Mouse (Mus musculus): ENCODE data around the gene Gfy.
A peak's percentile ranks its signal among the peaks of the same experiment; 100 is the strongest.

Gene Gfy

DNA sequence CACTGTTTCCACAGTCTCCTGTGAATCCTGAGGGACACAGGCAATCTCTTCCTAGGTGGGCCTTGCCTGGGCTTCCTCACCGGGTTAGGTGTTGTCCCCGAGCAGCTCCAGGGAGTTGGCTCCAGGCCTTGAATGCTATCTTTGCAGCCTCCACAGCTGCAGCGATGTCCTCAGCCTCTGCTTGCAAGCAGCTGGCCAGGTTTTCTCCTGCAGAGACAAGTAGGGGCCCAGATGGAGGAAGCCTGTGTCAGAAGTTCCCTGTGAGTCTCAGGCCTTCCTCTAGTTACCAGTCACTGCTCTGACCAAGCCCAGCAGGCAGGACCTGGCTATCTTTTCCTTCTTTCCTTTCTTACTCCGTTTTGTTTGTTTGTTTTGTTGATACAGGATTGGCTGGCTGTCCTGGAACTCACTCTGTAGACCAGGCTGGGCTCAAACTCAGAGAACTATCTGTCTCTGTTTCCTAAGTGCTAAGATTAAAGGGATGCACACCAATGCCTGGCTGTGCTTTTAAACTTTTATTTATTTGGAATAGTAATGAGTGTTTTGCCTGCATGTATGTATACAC lies 30.8 kb downstream of the Gfy start:
- DNase-seq (ENCODE audit: low read depth) = no peak

DNA sequence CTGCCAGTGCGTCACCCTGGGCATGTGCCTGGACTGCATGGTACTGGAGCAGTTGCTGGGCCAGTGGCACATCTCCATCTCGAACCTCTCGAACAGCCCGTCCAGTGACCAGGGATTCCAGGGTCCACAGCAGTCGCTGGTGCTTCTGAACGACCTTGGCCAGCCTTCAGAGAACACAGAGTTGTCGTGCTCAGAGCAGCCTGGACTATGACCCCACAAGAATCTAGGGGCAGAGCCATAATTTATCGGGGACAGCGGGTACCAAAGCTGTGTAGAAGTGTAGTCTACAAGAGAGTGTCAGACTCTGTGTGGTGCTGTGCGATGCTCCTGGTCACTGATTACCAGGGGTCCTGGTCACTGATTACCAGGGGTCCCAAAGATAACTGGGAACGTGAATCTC lies 31.5 kb downstream of the Gfy start:
- DNase-seq (ENCODE audit: low read depth) = no peak

DNA sequence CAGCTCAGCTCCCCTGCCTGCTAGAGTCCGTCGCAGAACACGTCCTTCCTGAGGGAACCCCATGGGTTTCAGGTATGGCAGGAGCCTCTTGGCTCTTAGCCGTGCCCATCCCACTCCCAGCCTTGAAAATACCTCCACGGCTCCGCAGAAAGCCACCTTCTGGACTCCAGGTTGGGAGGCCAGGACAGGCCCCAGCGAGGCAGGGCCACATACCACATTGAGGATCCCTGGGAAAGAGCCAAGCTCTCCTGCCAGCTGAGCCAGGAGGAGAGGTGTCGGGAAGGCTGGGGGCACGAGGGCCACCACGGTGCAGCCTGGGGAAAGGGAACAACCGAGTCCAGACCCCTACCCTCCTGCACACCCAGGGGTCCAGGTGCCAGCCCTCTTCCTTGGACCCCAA lies 32.1 kb downstream of the Gfy start:
- no peak for DNase-seq (ENCODE audit: low read depth)

- no peak for DNase-seq (ENCODE audit: low read depth)
Observed at GRCm38 (mm10) chr7:45145460-45145859, 33.9 kb downstream of the Gfy start.

GRCm38 (mm10) chr7:45144368-45145174 lies 34.8 kb downstream of the Gfy start:
- no peak for DNase-seq (ENCODE audit: low read depth)

GRCm38 (mm10) chr7:45141914-45142313 lies 37.5 kb downstream of the Gfy start:
- DNase-seq (ENCODE audit: low read depth) = no peak

DNA sequence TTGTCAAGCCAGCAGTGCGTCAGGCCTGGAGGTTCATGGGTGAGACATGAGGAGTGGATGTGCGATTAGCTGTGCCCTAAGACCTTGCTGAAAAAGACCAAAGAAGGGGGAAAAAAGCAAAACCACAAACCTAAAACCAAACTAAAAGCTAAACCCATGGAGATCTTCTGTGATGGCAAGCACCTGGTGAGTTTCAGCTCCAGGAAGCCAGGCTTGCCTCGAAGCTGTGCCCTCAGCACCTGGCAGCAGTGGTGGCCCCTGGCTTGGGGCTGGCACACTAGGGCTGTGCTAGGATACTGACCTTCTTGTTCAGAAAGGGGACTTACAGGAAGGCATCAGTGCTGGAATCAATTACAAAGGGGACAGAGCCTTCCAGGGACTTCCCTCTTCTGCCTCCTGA lies 38.0 kb downstream of the Gfy start:
- DNase-seq (ENCODE audit: low read depth) = peak; percentile 57

- DNase-seq (ENCODE audit: low read depth) = no peak
Observed at GRCm38 (mm10) chr7:45139904-45140723, 39.3 kb downstream of the Gfy start.

- DNase-seq (ENCODE audit: low read depth) = no peak
Observed at GRCm38 (mm10) chr7:45138403-45138802, 41.0 kb downstream of the Gfy start.

DNA sequence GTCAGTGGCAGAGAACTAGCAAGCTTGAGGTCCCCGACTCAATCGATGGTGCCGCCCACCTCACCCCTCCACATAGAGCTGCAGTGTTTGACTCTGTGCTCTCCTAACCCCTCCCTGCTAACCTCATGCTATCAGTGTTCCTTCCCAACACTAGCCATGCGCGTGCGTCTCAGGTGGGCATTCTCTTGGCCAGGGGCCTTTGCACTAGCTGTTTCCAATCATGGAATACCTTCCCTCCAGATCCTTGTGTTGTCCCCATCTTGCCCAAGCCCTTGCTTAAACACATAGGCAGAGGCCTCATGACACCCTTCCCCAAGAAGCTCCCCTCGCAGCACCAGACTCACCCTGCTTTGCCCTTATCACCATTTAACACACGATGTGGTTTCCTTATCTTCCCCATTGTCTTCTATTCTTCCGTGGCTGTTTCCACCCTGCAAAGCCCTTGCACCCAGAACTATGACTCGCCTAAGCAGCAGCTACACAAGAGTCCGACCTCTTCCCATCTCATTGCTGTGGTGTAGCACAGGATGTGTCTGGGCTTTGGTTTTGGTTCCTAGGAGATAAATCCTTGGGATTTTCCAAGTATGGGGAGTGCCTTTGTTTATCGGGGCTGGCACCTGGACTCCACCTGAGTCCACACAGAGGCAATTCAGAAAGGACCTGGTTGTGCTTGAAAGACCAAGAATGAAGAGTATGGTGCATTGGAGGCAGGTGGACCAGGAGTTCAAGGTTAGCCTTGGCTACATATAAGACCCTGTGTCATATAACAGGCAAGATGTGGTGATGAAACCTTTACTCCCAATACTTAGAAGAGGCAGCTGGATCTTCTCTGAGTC lies 42.0 kb downstream of the Gfy start:
- DNase-seq (ENCODE audit: low read depth) = peak; percentile 47

GRCm38 (mm10) chr7:45135993-45136567 lies 43.3 kb downstream of the Gfy start, which contains the start of the genes Gm45713 and Flt3l:
Gene Gm45713, minus strand, starts transcription at chr7:45136231.
Gene Flt3l, minus strand, starts transcription at chr7:45136432.
- DNase-seq (ENCODE audit: low read depth) = peak; percentile 97

- no peak for DNase-seq (ENCODE audit: low read depth)
Observed at GRCm38 (mm10) chr7:45135370-45135769, 44.0 kb downstream of the Gfy start.

DNA sequence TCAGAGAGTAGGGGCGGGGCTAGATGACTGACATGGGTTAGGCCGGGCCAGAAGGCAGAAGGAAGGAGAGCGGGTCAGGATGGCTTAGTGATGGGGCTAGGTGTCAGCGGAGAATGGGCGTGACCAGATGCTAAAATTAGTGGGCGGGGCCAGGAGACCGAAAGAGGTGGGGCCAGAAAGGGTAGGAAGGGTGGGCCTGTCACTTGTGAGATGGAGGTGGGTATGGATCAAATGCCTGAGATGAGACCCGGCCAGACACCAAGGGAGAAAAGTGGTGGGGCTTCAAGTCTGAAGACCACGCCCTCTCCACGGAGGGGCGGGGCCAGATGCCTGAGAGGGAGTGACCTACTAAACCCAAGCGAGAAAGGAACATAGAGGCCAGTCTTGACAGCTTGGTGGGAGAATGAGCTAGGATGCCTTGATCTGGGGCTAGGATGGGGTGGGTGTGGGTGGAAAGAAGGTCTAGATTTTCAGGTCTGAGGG lies 44.8 kb downstream of the Gfy start:
- DNase-seq (ENCODE audit: low read depth) = peak; percentile 74

DNA sequence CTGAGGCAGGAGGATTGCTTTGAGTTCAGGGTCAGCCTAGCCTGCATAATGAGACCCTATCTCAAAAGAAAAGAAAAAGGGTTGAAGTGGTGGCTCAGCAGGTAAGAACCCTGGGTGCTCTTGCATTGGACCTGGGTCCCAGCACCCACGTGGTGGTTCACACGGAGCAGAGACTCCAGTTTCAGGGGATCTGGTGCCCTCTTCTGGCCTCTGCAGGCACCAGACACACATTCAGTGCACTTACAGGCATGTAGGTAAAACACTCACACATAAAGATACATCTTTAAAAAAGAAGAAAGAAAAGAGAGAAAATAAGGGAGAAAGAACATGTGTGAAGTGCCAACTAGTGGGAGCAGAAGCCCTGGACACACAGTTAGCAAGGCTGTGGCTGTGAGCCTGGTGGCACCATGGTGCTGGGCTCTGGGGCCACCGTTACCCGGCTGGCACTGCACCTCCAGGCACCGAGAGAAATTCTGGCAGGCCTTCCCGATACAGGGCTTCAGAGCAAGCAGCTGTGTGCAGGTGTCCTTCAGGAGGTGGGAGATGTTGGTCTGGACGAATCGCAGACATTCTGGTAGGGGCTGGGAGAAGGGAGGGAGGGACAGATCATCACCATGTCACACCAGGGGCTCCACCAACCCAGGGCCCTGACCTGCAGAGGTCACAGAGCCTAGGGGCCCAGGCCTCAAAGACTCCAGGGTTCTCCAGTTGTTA lies 45.8 kb downstream of the Gfy start:
- no peak for DNase-seq (ENCODE audit: low read depth)

- DNase-seq (ENCODE audit: low read depth) = no peak
Observed at GRCm38 (mm10) chr7:45131850-45132249, 47.5 kb downstream of the Gfy start.

DNA sequence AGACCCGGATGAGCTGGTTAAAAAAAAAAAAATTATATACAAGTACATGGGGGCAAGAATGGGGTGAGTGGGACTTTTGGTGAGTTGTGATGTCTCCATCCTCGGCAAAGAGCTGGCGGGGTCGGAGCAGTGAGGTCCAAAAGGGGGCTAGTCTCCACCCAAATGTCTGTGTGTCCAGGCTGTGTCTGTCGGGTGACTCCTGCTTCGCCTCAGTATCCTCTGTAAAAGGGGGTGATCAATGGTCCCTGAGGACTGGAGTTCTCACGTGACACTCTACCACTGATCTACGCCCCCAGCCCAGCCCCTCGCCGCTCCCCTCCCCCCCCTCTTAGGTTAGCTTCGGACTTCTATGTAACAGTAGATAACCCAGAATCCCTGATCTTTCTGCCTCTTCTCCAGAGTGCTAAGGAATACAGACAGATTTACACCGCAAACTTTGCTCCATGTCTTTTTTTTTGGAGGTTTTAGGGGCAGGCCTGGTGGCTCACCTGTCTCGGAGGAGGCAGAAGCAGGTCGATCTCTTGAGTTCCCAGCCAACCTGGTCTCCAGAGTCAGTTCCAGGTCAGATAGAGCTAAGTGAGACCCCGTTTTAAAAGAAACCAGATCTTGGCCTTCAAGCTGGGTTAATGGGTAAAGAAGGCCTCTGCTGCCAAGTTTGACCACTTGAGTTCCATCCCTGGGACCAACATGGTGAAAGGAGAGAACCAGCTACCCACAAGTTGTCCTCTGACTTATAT lies 49.4 kb downstream of the Gfy start:
- DNase-seq (ENCODE audit: low read depth) = no peak

DNA sequence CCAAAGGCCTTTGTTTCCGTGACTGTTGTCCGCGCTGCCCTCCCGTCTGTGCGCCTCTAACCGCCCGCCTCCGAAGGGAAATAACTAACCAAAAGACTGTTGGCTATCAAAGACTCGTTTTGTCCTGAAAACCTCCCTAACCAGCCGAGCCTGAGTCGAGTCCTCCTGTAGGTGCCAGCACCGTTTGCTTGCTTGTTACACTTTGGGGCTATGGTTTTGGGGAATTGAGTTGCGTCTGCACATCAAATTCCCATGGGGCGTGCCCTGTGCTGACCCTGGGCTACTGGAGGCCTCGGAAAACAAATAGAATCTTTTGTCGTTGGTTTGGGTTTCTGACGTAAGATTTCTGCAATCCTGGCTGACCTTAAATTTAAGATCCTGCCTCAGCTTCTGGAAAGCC lies 50.1 kb downstream of the Gfy start:
- DNase-seq (ENCODE audit: low read depth) = no peak

DNA sequence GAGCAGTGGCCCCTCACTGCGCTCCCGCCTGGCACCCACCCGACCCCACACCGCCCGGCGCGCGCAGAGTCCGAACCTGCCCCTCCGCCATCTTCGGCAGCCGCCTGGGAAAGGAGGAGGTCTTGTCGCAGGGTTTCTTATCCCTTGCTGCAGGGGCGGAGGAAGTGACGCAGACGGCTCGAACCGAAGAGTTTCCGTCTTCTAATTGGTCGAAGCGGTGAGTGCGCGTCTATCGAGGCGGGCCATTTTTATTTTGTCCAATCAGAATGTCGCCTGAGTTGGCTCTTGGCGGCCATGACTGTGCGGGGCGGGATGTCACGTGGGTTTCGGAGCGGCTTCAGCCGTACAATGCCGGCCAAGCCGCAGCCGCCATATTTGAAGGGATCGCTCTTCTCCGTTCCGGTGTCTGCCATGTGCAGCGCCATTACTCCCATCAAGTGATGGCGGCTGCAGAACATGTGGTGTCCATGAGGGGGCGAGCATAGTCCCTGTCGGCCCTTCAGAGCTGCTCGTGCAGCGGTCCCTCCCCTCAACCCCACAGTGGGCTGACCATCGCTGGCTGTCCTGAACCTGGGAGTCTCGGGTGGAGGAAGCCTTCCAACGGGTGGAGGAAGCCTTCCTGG lies 50.6 kb downstream of the Gfy start, which contains the start of gene Rpl13a:
Rpl13a (minus strand) TSS at position 138 of the 623 bp plus-strand sequence.
- peak; percentile 99 for DNase-seq (ENCODE audit: low read depth)

GRCm38 (mm10) chr7:45127700-45128224 lies 51.6 kb downstream of the Gfy start:
- no peak for DNase-seq (ENCODE audit: low read depth)
